In genomic region chr4:136335065-136335464, GRCm38 (mm10) we compare ENCODE assay signal across 27 mouse cellular contexts. TPM values are rescaled to one million over a fixed set of nuclear protein-coding genes. Genes with fewer than 3 reads are reported as not detected.
A peak's percentile ranks its signal among the peaks of the same experiment; 100 is the strongest.
DNase-seq lines count a peak whose midpoint lies in the region; ATAC-seq and TF ChIP-seq lines count a peak whose summit lies in the region.
"Had no signal": no experiment of that assay in that cellular context is flagged by ENCODE, and none has a peak within 500 bp of the region (broad histone marks: within the 10 kb centered on the region; RNA-seq: fewer than 3 reads in every experiment).

No protein-coding gene starts in this region.

- peaks cover 19% of the 10 kb centered on the region for H3K36me3 ChIP-seq in heart, adult 2 months (ENCODE audit: control insufficient read depth, insufficient read depth, low read length)
- peaks cover 49% of the 10 kb centered on the region for H3K36me3 ChIP-seq in heart, embryonic 12.5 days
- H3K36me3 ChIP-seq in heart, embryonic 15.5 days = peaks cover 41% of the 10 kb centered on the region

- H3K4me1 ChIP-seq in heart, adult 2 months (ENCODE audit: control insufficient read depth, insufficient read depth, low read length) = no peaks in the 10 kb centered on the region
- H3K4me1 ChIP-seq in heart, embryonic 12.5 days (replicated peaks) = peaks cover 16% of the 10 kb centered on the region
- peaks cover 22% of the 10 kb centered on the region for H3K4me1 ChIP-seq in heart, embryonic 15.5 days (replicated peaks)
- H3K4me1 ChIP-seq: embryonic facial prominence, embryonic 10.5 days; embryonic facial prominence, embryonic 13.5 days; forebrain, embryonic 12.5 days; forebrain, embryonic 15.5 days; hindbrain, embryonic 10.5 days; hindbrain, embryonic 13.5 days; intestine, embryonic 15.5 days; kidney, embryonic 15.5 days had no signal

- TF ChIP-seq CTCF in heart, adult 2 months (IDR thresholded peaks at IDR 0.05) = no peak

- H3K27ac ChIP-seq in heart, adult 2 months = peak overlapping the region; percentile 4; the same call in 1 of the 2 replicates
- peak overlapping the region; percentile 71 for H3K27ac ChIP-seq in heart, embryonic 12.5 days (ENCODE audit: poor library complexity, severe bottlenecking)
- H3K27ac ChIP-seq in heart, embryonic 15.5 days = peak overlapping the region; percentile 83
- H3K27ac ChIP-seq: embryonic facial prominence, embryonic 10.5 days; embryonic facial prominence, embryonic 13.5 days; forebrain, embryonic 12.5 days; forebrain, embryonic 15.5 days; hindbrain, embryonic 10.5 days; hindbrain, embryonic 13.5 days; intestine, embryonic 15.5 days; kidney, embryonic 15.5 days had no signal

- no peaks in the 10 kb centered on the region for H3K9me3 ChIP-seq in heart, embryonic 12.5 days (replicated peaks)
- H3K9me3 ChIP-seq in heart, embryonic 15.5 days (replicated peaks) = no peaks in the 10 kb centered on the region
- H3K9me3 ChIP-seq: embryonic facial prominence, embryonic 10.5 days; embryonic facial prominence, embryonic 13.5 days; forebrain, embryonic 12.5 days; forebrain, embryonic 15.5 days; hindbrain, embryonic 10.5 days; hindbrain, embryonic 13.5 days; intestine, embryonic 15.5 days; kidney, embryonic 15.5 days had no signal

- TF ChIP-seq POLR2A in heart, adult 2 months (IDR thresholded peaks at IDR 0.05; ENCODE audit: insufficient read depth, low read depth, low read length) = no peak

- no peak for TF ChIP-seq EP300 in heart, adult 2 months (IDR thresholded peaks at IDR 0.05; ENCODE audit: insufficient read depth, low read depth, low read length)

- H3K4me3 ChIP-seq in heart, adult 2 months = no peak overlapping the region
- H3K4me3 ChIP-seq in heart, embryonic 12.5 days = no peak overlapping the region
- H3K4me3 ChIP-seq in heart, embryonic 15.5 days = no peak overlapping the region
- H3K4me3 ChIP-seq: embryonic facial prominence, embryonic 10.5 days; embryonic facial prominence, embryonic 13.5 days; erythroblast, embryonic 14.5 days; forebrain, embryonic 12.5 days; forebrain, embryonic 15.5 days; hindbrain, embryonic 10.5 days; hindbrain, embryonic 13.5 days; intestine, embryonic 15.5 days; kidney, embryonic 15.5 days had no signal

- H3K79me2 ChIP-seq in heart, adult 2 months (replicated peaks; ENCODE audit: control insufficient read depth, insufficient read depth, low read length) = no peaks in the 10 kb centered on the region

- H3K4me2 ChIP-seq in heart, embryonic 12.5 days = no peak overlapping the region
- no peak overlapping the region for H3K4me2 ChIP-seq in heart, embryonic 15.5 days
- H3K4me2 ChIP-seq: embryonic facial prominence, embryonic 13.5 days; forebrain, embryonic 12.5 days; forebrain, embryonic 15.5 days; hindbrain, embryonic 13.5 days; intestine, embryonic 15.5 days; kidney, embryonic 15.5 days had no signal

- WGBS in heart, adult 2 months = 38% methylated on average over 2 of the region's 2 CpGs
- WGBS in heart, embryonic 12.5 days = 22% methylated on average over 2 of the region's 2 CpGs
- 32% methylated on average over 2 of the region's 2 CpGs for WGBS in heart, embryonic 15.5 days

- ATAC-seq in heart, embryonic 12.5 days (ENCODE audit: insufficient number of reproducible peaks, low FRiP score) = no peak
- ATAC-seq in heart, embryonic 15.5 days (replicated peaks; ENCODE audit: insufficient number of reproducible peaks, insufficient read depth, low FRiP score, low read depth) = peak; percentile 53; the same call in 1 of the 2 replicates
- ATAC-seq: activated CD4-positive, CD25-positive, alpha-beta regulatory T cell, adult 4 months; forebrain, embryonic 15.5 days; hindbrain, embryonic 16.5 days; intestine, embryonic 15.5 days had no signal

- H3K9ac ChIP-seq in heart, adult 2 months (ENCODE audit: low read depth, low read length) = no peak overlapping the region
- H3K9ac ChIP-seq in heart, embryonic 12.5 days = no peak overlapping the region
- no peak overlapping the region for H3K9ac ChIP-seq in heart, embryonic 15.5 days
- H3K9ac ChIP-seq: embryonic facial prominence, embryonic 13.5 days; forebrain, embryonic 12.5 days; forebrain, embryonic 15.5 days; hindbrain, embryonic 13.5 days; intestine, embryonic 15.5 days; kidney, embryonic 15.5 days had no signal

- intact Hi-C loops in heart, adult 2 months (cut with DNase I) = no loop called here
- intact Hi-C loops in heart, postnatal 36 days (cut with DNase I) = no loop called here
- intact Hi-C loops in heart, postnatal 25 days (cut with DNase I) = no loop called here

- no peak for DNase-seq in heart, adult 2 months
- DNase-seq in heart, postnatal 36 days = no peak
- no peak for DNase-seq in heart, postnatal 25 days (ENCODE audit: low spot score)
- DNase-seq in heart, adult 18-20 months = no peak
- DNase-seq: adrenal gland, adult 8-10 months; adrenal gland, postnatal 25 days; cerebellum, adult 11-12 months; cerebellum, adult 8-10 months; cerebellum, postnatal 10 days; cerebellum, postnatal 36 days; embryo, embryonic 11 days; gastrocnemius, postnatal 25 days; kidney, adult 11 months; kidney, adult 8-10 months had no signal

- H3K27me3 ChIP-seq in heart, adult 2 months (ENCODE audit: control insufficient read depth, insufficient read depth, low read length) = no peaks in the 10 kb centered on the region
- no peaks in the 10 kb centered on the region for H3K27me3 ChIP-seq in heart, embryonic 12.5 days (replicated peaks)
- H3K27me3 ChIP-seq in heart, embryonic 15.5 days = no peaks in the 10 kb centered on the region
- H3K27me3 ChIP-seq: embryonic facial prominence, embryonic 13.5 days; forebrain, embryonic 12.5 days; forebrain, embryonic 15.5 days; hindbrain, embryonic 13.5 days; intestine, embryonic 15.5 days; kidney, embryonic 15.5 days had no signal

RNA-seq across cellular contexts. Expression of gene Hnrnpr, which starts 24.3 kb away (rescaled TPM):
- 10 to 100 TPM; 43.9 to 44.8 TPM for total RNA-seq in heart, adult 2 months (2021)
- polyA plus RNA-seq in heart, adult 2 months (2012; rRNA removed) = 10.7 and 18.3 TPM in 2 replicates
- total RNA-seq in heart, postnatal 36 days (2021) = 10 to 100 TPM; 37.6 to 43.2 TPM
- 112 and 115 TPM in 2 replicates for polyA plus RNA-seq in heart, embryonic 12.5 days (2016; fragmentation: Nextera tagmentation; extraction: Ambion mirVana)
- 10 to 100 TPM; 44.6 to 44.9 TPM for total RNA-seq in heart, postnatal 25 days (2021)
- polyA plus RNA-seq in heart, embryonic 15.5 days (2015; fragmentation: Nextera tagmentation; extraction: Ambion mirVana) = 84.3 and 107 TPM in 2 replicates
- total RNA-seq in heart, adult 18-20 months (2021) = 10 to 100 TPM; 41.9 to 46.0 TPM

RNA-seq across cellular contexts. Expression of gene Zfp46, which starts 50.6 kb away (rescaled TPM):
- total RNA-seq in heart, adult 2 months (2021) = 10 to 100 TPM; 33.7 to 39.6 TPM
- polyA plus RNA-seq in heart, adult 2 months (2012; rRNA removed) = 32.1 and 49.6 TPM in 2 replicates
- total RNA-seq in heart, postnatal 36 days (2021) = 10 to 100 TPM; 37.4 to 57.1 TPM
- polyA plus RNA-seq in heart, embryonic 12.5 days (2016; fragmentation: Nextera tagmentation; extraction: Ambion mirVana) = 24.7 and 24.9 TPM in 2 replicates
- total RNA-seq in heart, postnatal 25 days (2021) = 10 to 100 TPM; 39.3 to 54.1 TPM
- 18.3 and 21.5 TPM in 2 replicates for polyA plus RNA-seq in heart, embryonic 15.5 days (2015; fragmentation: Nextera tagmentation; extraction: Ambion mirVana)
- 10 to 100 TPM; 32.3 to 34.8 TPM for total RNA-seq in heart, adult 18-20 months (2021)

Comparison
In these comparisons a context has a peak if more than half of its experiments do, and no peak if none do; other contexts are left out.
1. H3K27ac ChIP-seq: peak in every context shown above with its lines; median percentile 83 in heart, embryonic 15.5 days; 71 in heart, embryonic 12.5 days; 4 in heart, adult 2 months.